Mouse (Mus musculus) brain, embryonic 18.5 days (tissue): ENCODE data around the gene Ap1m2.
A peak's percentile ranks its signal among the peaks of the same experiment; 100 is the strongest.
"Not testable (repeated sequence)": the region's sequence is repeated elsewhere in the genome, so short reads cannot be mapped to it uniquely, and the experiment has no call there.

ENCODE experiments used
- DNase-seq: peaks from one replicate; pipeline ENCODE4 v3.0.0-alpha.2; 2012; ENCODE audit warnings: low read depth, low spot score

Gene Ap1m2

DNA sequence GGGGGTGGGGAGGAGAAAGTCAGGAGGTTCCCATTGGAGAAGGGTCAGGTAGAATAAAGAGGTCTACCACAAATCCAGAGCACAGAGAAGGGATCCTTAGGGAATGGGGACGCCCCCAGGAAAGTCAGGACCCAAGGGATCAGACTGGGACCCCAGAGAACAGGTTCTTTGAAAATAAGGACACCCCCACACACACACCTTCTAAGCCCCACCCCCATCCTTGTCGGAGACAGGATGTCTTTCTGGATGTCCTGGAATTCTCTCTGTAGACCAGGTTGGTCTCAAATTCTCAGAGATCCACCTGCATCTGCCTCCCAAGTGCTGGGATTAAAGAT, 22.8 kb downstream of the Ap1m2 start:
- DNase-seq = no peak

DNA sequence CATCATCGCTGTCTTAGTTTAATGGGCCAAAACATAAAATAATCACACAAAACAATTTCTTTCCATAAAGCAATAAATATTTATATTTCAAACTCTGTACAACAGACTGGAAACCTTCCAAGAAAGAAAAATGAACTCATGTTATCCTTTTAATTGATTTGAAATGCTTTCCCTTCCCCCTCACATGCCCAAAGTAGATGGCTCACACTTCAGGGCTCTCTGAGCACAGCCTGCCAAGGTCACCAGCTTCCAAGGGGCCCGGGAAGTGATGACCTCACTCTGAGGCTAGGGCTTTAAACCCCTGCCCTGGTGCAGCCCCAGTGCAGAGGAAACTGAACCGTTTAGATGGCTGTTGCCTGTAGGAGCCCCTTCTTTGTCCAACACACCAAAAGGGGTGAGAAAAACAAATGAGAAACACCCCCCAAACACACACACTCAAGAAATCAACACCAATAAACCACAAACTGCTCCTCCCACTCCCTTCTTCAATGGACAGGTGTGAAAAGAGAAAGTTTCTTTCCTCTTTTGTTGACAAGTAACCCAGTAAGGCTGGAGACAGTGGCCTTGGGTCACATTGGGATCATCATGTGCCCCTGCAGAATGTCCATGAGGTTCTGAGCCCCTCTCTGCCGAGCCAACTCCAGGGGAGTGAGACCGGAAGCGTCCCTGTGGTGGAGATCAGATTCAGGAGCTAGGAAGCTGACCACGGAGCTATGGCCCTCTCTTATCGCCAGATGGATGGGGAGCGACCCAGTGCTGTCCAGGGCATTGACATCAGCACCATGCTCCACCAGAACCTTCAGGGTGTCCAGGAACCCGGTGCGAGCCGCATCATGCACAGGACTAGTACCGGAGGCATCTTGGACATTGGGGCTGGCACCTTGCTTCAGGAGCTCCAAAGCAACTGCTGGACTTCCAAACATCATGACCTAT, 23.5 kb downstream of the Ap1m2 start:
- DNase-seq = no peak

DNA sequence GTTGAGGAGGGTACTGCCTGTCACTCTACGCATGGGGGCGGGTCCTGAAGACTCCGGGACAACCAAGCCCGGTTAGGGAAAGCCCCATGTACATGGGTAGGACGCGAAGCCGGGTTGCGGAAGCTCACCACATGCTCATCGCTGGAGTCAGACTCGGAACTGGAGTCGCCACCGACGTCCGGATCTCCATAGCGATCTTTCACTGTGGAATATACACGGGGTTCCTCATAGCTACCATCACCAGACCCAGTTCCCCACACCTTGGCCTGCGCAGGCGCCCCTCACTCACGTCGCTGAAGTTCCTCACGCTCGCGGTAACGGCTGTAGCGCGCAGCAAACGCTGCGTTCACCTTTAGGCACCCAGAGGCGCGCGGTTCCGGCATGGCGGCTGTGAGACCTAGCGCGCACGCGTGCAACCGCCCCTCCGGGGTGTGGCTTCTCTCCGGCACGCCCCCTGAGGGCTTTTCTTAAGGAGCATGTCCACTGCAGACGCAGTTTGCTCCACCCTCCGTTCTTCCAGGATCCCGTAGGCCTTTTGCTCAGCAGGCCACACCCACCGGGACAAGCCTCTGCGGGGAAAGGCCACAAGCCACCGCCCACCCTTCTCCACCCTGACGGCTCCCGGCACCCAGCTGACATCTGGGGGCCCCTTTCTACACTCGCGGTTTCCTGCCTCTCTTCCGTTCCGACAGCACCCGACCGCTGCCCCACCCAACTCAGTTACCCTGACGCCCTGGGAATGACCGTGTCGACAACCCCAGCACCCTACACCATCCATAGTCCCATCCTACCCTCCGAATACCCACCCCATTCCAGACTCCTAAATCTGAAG, 24.4 kb downstream of the Ap1m2 start, which contains the start of gene Kri1:
Gene Kri1, minus strand, starts transcription at position 399 of the 832 bp plus-strand sequence.
- peak; percentile 94 for DNase-seq

DNA sequence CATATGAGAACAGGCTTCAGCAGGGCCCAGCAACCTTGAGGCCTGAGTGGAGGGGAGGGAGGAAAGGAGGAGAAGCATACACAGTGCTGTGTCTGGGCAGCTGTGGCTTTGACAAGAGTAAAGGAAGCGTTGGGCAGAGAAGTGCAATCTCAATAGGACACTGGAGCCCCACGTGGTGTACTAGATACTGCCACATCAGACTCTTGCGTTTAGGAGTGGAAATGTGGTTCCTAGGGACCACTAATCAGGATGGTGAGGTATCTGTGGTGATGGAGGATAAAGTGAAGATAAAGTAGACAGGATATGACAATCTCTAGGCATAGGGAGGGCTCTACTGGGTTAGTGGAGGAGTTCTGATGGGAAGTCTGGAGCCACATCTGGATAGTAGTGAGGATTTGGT, 25.4 kb downstream of the Ap1m2 start:
- DNase-seq = no peak

DNA sequence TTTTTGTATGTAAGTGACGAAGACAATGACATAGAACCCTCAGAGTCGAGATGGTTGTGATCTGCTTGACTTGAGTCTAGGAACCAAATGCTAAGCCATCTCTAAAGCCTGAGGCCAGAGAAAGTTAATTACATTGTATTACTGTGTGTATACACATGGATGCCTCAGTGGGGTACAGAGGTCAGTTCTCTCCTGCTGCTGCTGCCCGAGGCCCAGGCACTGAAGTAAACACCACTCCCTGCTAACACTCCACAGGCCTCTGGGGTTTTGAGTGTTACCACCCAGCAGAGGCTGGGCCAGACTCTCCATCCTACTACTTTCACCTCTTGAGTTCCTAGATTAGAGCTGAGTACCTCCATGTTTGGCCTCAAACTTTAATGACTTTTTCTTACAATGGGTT, 28.1 kb downstream of the Ap1m2 start:
- no peak for DNase-seq

DNA sequence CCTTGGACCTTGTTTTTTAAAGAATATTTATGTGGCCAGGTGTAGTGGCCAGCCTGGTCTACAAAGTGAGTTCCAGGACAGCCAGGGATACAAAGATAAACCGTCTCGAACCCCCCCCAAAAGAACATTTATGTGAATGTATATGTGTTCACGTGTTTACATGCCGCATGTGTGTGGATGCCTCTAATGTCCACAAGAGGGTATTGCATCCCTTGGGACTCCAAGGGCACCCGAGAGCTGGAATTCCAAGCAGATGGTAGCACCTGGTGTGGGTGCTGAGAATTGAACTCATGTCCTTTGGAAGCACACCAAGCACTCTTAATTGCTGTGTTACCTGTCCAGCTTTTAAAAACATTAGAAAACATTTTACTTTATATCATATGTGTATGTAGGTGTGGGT, 28.5 kb downstream of the Ap1m2 start:
- DNase-seq = no peak

DNA sequence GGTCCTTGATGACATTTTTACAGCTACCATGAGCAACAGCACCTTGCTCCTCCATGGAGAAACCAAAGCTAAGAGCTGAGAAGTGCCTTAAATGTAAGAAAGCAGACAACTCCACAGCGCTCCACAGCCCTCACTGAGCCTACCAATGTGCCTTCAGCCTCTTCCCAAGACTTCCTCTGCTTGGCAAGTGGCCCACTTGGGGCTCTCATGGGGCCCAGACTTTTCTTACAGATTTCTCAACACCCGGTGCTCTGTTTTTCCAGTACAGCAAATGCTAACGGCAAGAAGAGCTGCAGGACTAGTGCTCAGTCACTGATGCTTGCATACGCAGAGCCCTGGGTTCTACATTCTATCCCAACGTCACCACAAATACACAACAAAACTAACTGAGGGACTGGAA, 34.4 kb downstream of the Ap1m2 start:
- no peak for DNase-seq

DNA sequence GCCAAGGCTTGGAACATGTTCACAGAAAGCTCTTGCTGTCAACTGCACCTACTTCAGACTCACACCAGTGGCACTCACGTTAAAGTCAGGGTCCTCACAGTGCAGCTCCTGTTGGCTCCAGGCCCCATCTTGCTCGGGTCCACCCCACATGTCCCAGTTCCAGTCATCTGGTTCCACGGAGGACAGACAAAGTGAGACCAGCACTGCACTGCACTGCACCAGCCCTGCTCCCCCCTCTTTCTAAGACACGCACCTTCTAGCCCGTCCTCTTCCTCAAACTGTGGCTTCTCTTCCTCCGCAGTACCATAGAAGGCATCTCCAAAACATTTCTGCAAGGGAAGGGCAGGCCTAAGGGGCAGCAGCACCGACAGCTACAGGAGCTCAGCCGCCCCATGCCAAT, 35.8 kb downstream of the Ap1m2 start:
- no peak for DNase-seq

DNA sequence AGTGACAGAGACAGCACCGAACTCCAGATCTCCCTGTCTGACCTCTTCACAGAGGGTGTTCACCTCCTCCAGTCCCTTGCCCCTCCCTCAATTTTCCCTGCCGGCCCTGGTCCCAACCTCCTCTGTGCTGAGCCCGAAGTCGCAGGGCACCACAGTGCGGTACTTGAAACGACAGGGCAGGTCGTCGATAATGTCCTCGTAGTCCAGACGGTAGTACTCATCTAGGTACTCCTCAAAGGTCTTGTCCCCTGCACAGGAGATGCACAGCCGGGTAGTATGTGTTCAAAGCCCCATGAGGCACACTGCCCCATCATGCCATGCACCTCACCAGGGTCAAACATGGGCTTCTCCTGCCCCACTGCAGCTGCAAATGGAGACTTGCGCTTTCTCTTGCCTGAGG, 36.4 kb downstream of the Ap1m2 start:
- no peak for DNase-seq

DNA sequence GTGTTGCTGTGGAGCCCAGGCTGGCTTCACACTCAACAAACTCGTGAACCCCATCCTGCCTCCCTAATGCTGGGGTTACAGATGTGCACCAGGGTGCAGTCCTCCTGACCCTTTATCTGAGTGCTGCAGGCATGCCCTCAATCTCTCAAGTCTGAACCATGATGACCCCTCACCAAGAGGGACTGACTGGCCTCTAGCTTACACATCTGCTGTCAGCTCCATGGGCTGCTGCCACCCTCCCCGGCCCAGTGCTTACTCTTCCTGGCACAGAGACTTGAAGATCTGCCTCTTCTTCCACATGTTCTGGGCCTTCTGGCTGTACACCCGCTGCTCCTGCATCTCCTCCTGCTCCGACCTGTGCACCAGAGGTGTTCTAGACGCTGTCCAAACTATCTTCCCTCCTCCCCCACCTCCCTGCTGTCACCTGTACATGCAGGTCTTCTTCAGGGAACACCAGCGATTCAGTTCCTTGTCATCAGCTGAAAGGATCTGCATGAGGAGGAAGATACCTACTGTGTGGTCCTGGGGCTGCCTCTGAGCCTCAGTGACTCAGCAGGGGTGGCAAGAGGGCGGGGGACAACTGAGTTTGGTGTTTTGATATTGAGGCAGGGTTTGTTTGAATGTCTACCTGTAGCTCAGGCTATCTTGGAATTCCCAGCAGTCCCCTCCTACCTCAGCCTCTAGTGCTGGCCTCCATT, 37.0 kb downstream of the Ap1m2 start:
- no peak for DNase-seq

DNA sequence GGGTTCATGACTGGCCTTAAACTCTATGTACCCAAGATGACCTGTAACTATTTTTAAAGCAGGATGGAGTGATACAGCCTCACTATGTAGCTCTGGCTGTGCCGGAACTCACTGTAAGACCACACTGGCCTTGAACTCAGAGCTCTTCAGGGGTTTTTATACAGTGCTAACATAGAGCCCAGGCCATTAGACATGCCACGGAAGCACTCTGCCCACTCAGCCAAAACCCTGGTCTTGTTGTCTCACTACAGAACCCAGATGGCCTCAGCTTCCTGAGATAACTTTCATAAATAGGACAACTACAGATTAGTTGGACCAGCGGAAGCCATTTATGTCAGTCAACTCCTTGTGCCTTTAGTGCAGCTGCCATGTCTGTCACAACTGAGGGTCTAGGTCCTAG, 37.8 kb downstream of the Ap1m2 start:
- no peak for DNase-seq

DNA sequence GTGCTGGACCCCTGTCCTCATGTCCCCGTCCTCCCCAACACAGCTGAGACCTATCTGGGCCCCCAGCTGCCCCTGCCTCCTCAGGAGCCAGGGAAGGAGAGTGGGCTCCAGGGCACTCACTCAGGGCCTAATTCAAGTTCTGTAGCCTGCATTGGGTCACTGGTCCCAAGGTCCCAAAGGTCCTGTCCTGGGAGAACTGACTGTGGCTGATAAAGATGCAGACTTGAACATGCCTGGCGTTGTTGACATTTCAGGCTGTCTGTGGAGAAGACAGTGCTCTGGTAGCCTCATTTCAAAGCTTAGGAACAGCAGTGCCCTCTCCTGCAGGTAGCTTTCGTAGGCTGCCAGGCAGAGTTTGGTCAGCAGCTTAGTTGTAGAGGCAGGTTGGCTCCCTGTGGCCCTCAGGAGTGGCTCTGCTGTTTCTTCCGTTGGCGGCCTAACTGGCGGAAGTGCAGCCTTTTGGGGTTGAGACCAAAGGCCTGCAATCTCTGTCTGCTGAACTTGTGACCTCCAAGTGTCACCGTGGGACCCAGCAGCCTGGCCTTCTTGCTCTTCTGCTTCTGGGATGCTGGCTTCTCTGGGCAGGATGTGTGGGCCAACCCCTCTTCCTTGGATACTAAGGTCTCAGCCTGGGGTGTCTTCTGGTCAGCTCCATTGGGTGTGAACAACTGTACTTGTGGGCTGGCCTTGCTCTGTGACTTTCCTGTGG, 38.5 kb downstream of the Ap1m2 start:
- no peak for DNase-seq

DNA sequence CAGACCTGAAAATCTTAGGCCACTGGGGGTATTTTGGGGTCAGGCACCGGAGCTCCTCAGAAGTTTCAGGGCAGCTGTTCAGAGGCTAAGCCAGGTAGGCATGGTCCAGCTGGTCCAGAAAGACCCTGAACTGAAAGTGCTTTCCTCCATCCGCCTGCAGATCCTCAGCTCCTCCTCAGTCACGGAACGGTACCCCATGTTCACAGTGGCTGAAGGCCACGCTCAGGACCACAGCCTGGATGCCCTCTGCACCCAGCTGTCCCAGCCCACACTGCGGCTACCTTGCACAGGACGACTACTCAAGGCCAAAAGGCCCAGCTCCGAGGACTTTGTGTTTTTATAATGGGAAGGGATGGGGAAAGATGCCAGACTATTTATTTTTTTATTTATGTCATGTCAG, 39.0 kb downstream of the Ap1m2 start:
- no peak for DNase-seq

DNA sequence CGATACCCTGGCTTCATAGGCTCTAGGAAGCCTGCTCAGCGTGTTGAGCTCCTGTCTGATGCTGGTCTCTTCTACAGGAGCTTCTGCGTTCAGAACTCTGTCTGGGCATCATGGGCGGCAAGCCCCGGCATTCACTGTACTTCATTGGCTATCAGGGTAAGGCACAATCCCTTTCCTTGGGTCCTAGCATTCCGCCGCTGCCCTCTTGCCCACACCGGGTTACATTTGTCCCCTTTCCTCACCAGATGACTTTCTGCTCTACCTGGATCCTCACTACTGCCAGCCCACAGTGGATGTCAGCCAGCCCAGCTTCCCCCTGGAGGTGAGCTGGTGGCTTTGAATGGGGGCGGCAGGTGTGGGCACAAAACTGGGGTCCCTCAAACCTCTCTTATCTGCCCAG, 39.7 kb downstream of the Ap1m2 start:
- no peak for DNase-seq

DNA sequence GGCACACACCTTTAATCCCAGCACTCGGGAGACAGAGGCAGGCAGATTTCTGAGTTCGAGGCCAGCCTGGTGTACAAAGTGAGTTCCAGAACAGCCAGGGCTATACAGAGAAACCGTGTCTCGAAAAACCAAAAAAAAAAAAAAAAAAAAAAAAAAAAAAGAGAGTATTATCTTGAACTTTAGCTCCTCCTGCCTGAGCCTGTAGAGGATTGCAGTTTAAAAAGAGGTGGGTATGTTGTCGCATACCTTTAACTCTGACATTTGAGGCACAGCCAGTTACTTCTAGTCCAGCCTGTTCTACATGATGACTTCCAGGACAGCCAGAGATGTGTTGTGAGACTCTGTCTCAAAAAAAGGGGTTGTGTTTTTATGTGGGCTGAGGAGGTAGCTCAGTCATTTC, 42.5 kb downstream of the Ap1m2 start:
- not testable (repeated sequence) for DNase-seq

DNA sequence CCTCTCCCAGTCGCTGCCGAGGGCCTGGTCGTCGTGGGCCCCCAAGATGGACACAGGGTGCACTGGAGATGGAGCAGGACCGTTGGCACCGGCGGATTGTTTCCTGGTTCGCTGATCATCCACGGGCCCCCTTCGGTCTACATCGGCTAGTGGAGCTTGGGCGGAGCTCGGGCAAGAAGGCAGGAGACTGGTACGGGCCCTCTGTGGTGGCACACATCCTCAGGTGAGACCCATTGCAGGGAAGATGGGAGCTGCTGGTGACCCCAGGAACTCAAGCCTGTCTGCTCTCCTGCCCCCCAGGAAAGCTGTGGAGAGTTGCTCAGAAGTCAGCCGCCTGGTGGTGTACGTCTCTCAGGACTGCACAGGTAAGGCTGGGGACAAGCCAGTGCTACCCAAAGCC, 43.8 kb downstream of the Ap1m2 start:
- DNase-seq = no peak

DNA sequence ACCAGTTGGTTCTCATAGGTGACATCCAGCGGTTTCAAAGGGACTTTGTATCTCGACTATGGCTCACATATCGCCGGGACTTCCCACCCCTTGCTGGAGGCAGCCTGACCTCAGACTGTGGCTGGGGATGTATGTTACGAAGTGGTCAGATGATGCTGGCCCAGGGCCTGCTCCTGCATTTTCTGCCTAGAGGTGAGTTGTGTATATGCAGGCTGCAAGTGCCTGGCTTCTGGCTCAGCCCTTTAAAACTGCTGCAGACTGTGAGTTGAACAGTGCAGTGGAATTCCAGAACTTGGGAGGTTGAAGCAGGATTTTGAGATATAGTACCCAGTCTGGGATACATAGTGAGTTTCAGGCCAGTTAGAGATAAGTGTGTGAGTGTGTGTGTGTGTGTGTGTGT, 45.2 kb downstream of the Ap1m2 start:
- no peak for DNase-seq

DNA sequence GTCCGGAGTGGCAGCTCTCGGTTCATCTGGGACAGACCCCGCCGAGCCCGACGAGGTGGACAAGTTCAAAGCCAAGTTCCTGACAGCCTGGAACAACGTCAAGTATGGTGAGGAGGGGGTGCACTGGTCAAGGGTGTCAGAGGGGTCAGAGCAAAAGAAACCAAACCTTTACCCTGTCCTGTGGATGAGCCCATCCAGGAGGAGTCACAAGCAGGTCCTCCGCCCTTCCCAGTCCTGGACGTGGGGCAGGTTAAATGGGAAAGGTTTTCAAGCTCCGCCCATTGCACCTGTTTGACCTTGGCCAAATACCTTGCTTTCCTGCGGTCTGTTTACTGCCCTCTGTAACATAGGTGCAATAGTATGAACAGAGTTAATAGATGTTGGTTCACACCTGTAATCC, 46.5 kb downstream of the Ap1m2 start:
- no peak for DNase-seq

DNA sequence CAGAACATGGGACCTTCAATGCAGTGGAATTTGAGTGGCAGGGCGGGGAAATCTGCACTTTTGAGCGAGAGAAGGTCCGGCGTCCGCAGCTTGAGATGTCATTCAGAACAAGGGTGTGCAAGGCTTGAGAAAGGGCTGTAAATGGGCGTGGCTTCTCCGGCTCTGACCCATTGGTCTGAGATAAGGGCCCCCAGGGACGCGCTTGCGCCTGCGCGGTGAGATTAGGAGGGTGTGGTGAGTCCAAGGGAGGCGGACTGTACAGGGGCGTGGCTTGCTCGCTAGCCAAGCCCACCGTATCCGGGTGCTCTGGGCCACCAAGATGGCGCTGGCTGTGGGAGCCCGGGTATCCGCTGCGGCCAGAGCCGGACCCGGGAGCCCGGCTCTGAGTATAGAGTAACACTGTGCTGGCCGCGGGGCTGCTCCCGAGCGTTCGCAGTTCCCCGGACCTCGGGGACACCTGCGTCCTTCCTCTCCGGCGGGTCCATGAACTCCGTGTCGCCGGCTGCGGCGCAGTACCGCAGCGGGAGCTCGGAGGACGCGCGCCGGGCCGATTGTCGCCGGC, 47.1 kb downstream of the Ap1m2 start, which contains the start of gene Atg4d:
Gene Atg4d, plus strand, starts transcription at position 294 of the 562 bp plus-strand sequence.
- peak; percentile 93 for DNase-seq

DNA sequence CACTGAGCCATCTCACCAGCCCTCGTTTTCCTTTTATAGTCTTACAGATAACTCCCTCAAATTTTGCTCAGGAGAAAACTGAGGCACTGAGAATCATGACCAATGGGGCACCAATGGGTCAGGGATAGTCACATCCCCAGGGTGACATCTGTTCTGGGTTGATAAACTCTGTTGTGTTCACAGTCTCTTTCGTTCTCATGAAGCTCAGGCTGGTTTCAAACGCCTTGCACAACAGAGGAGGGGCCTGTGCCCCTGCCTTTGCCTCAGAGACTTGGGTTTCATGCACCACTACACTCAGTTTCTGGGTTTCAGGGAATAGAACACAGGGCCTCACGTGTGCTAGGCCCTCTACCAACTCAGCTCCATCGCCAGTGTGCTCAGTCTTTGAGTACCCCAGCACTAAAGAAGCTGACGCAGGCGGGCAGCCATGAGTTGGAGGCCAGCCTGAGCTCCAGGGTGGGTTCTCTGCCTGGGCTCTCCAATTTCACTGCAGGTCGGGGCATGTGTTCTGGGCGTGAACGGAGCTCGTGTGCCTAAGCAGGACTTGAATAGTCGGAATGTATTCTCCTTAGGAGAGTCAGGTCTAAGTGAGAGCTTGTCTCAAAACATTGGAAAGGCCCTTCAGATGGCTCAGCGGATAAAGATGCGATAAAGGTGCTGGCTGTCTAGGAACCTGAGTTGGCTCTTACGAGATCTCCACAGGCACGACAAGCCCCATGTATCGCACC, 47.7 kb downstream of the Ap1m2 start:
- no peak for DNase-seq
